Mouse (Mus musculus) forebrain, embryonic 13.5 days (tissue): ENCODE data around the gene Zeb2. TPM values are rescaled to one million over a fixed set of nuclear protein-coding genes. Genes with fewer than 3 reads are reported as not detected.

Experiments
- ATAC-seq: fragments of 200-750 bp; cut with Nextera tagmentation; 2 replicates; pipeline ENCODE4 v1.8.0; 2017
- H3K27ac ChIP-seq: fragments of 300-500 bp; sonication (generic); 2 replicates; pipeline ENCODE4 v1.5.1; 2015; ENCODE audit warnings: inconsistent platforms, mild to moderate bottlenecking, moderate library complexity
- H3K27me3 ChIP-seq: fragments of 300-500 bp; sonication (generic); 2 replicates; pipeline ENCODE4 v1.6.1; 2015; ENCODE audit warnings: mild to moderate bottlenecking, inconsistent platforms
- H3K36me3 ChIP-seq: fragments of 300-500 bp; sonication (generic); 2 replicates; pipeline ENCODE4 v1.6.1; 2015; ENCODE audit warnings: mild to moderate bottlenecking, inconsistent platforms; ENCODE audit not compliant: poor library complexity, severe bottlenecking
- H3K4me1 ChIP-seq: fragments of 300-500 bp; sonication (generic); 2 replicates; pipeline ENCODE4 v1.6.1; 2015; ENCODE audit warnings: inconsistent platforms
- H3K4me2 ChIP-seq: fragments of 300-500 bp; sonication (generic); 2 replicates; pipeline ENCODE4 v1.6.1; 2015; ENCODE audit warnings: inconsistent platforms, mild to moderate bottlenecking, moderate library complexity
- H3K4me3 ChIP-seq: fragments of 300-500 bp; sonication (generic); 2 replicates; pipeline ENCODE4 v1.5.1; 2015; ENCODE audit warnings: mild to moderate bottlenecking, inconsistent platforms
- H3K9ac ChIP-seq: fragments of 300-500 bp; sonication (generic); 2 replicates; pipeline ENCODE4 v1.6.1; 2015; ENCODE audit warnings: mild to moderate bottlenecking, inconsistent platforms
- H3K9me3 ChIP-seq: fragments of 300-500 bp; sonication (generic); replicated peaks from 2 replicates; pipeline ENCODE4 v1.6.1; 2016; ENCODE audit warnings: inconsistent platforms
- WGBS: fragments of 180-500 bp; shearing (Covaris S2); methylation state at CpG from one replicate; pipeline ENCODE4 v1.1.7; 2015; 5-methylcytosine and 5-hydroxymethylcytosine counted together
- polyA plus RNA-seq: library from polyadenylated mRNA; unstranded; fragments of >200 nt; fragmentation: Nextera tagmentation; extraction: Ambion mirVana; gene quantifications from 2 replicates; pipeline ENCODE4 v1.2.1, GENCODE M21; 2015

The Zeb2 gene
- polyA plus RNA-seq, 1 experiment from 2014 or later, result 85.4 TPM

DNA sequence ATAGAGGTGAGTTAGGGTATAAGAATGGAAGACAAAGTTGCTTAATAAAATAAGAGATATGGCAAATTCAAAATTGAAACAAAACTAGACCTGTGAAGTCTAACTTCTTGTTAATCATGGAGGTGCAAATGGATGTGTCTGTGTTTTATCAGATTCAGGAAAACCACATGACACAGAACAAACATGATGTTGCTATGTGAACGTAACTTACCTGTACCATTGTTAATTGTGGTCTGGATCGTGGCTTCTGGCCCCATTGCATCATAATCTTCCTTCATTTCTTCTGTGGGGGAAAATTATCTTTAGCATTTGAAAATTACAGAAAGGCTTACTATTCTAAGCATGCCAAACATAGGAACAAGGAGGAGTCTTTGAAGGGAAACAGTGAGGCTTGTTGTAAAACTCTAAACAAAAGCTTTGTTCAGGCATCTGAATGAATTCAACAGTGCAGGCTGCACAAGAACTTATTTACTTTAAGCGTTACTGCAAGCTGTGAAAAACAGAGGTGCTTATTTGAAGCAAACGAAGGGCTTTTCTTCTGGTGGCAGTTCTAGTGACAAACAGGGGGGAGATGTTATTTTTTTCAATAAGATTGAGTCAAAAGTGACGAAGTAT, 99.9 kb downstream of the Zeb2 start:
- Histone ChIP-seq H3K36me3 (peaks cover 31% of the 10 kb centered on the region), H3K4me3 (no peak overlapping the region), H3K27ac (no peak overlapping the region), H3K27me3 (no peaks in the 10 kb centered on the region), H3K4me1 (peaks cover 8% of the 10 kb centered on the region), H3K4me2 (no peak overlapping the region), H3K9me3 (no peaks in the 10 kb centered on the region), H3K9ac (no peak overlapping the region)
- WGBS, result 44% methylated on average over 5 of the region's 5 CpGs
- ATAC-seq, result no peak

DNA sequence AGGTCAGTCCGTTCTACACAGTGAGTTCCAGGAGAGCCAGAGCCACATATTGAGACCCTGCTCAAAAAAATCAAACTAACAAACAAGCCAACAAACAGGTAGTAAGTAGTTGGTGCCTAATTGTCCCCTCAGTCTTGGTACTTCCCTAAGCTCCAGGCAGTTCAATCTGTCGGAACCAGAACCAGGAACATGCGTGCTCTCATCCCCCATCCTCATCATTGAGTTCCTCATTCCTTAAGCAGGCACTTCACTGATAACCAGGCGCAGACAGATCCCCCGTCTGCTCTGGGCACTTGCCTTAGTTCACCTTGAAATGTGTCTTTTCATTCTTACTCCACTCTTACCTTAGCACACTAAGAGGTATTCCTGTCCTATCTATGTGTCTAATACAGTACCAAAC, 103.9 kb downstream of the Zeb2 start:
- Histone ChIP-seq H3K4me2 (no peak overlapping the region), H3K27ac (no peak overlapping the region), H3K9ac (no peak overlapping the region), H3K36me3 (peaks cover 42% of the 10 kb centered on the region), H3K4me1 (peaks cover 5% of the 10 kb centered on the region), H3K27me3 (no peaks in the 10 kb centered on the region), H3K4me3 (no peak overlapping the region), H3K9me3 (no peaks in the 10 kb centered on the region)
- 96% methylated on average over 5 of the region's 5 CpGs for WGBS
- no peak for ATAC-seq

GRCm38 (mm10) chr2:45012676-45013075, 104.5 kb downstream of the Zeb2 start:
- H3K4me3 ChIP-seq, result no peak overlapping the region
- no peak for ATAC-seq

GRCm38 (mm10) chr2:45010701-45011100, 106.5 kb downstream of the Zeb2 start:
- no peak overlapping the region for H3K27ac ChIP-seq
- H3K4me3 ChIP-seq, result no peak overlapping the region
- ATAC-seq, result no peak
- WGBS, result 98% methylated on average over 1 of the region's 1 CpGs
- H3K4me1 ChIP-seq, result no peaks in the 10 kb centered on the region
- H3K27me3 ChIP-seq, result no peaks in the 10 kb centered on the region
- no peaks in the 10 kb centered on the region for H3K9me3 ChIP-seq
- H3K9ac ChIP-seq, result no peak overlapping the region
- no peak overlapping the region for H3K4me2 ChIP-seq
- H3K36me3 ChIP-seq, result peaks cover 30% of the 10 kb centered on the region

More at GRCm38 (mm10) chr2:45012676-45013075, 104.5 kb downstream of the Zeb2 start:
- no peaks in the 10 kb centered on the region for H3K9me3 ChIP-seq
- H3K36me3 ChIP-seq, result peaks cover 41% of the 10 kb centered on the region
- H3K4me1 ChIP-seq, result peaks cover 4% of the 10 kb centered on the region
- H3K4me2 ChIP-seq, result no peak overlapping the region
- no peak overlapping the region for H3K27ac ChIP-seq
- no peaks in the 10 kb centered on the region for H3K27me3 ChIP-seq
- WGBS, result 94% methylated on average over 3 of the region's 3 CpGs
- no peak overlapping the region for H3K9ac ChIP-seq

GRCm38 (mm10) chr2:44999906-45000305, 117.3 kb downstream of the Zeb2 start:
- ATAC-seq, result 0 out of 2 replicates have a peak, but pooled peaks have one; percentile 13
- H3K4me1 ChIP-seq, result no peaks in the 10 kb centered on the region
- no peak overlapping the region for H3K4me3 ChIP-seq
- H3K27ac ChIP-seq, result 0 out of 2 replicates have a peak overlapping the region, but pooled peaks have one; percentile 2
- WGBS, result 67% methylated on average over 6 of the region's 6 CpGs
- H3K36me3 ChIP-seq, result peaks cover 49% of the 10 kb centered on the region
- no peaks in the 10 kb centered on the region for H3K9me3 ChIP-seq
- H3K27me3 ChIP-seq, result no peaks in the 10 kb centered on the region
- H3K4me2 ChIP-seq, result no peak overlapping the region
- no peak overlapping the region for H3K9ac ChIP-seq

DNA sequence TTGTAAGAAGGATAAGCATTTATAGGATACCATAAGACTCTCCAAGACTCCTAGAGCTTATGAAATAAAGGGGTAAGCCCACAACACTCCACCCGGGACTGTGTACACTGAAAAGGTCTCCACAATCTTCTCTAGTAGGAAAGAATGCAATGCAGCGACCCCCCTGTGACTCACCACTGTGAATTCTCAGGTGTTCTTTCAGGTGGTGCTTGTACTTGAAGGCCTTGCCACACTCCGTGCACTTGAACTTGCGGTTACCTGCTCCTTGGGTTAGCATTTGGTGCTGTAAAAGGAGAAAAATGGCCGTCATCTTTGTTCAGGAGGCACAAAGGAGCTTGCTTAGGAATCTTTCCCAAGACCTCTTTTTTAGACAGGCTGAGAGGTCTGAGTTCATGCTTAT, 118.5 kb downstream of the Zeb2 start:
- no peak for ATAC-seq
- no peak overlapping the region for H3K4me2 ChIP-seq
- H3K4me1 ChIP-seq, result no peaks in the 10 kb centered on the region
- 95% methylated on average over 5 of the region's 5 CpGs for WGBS
- no peaks in the 10 kb centered on the region for H3K27me3 ChIP-seq
- H3K36me3 ChIP-seq, result peaks cover 56% of the 10 kb centered on the region
- no peaks in the 10 kb centered on the region for H3K9me3 ChIP-seq
- no peak overlapping the region for H3K27ac ChIP-seq
- H3K9ac ChIP-seq, result no peak overlapping the region
- no peak overlapping the region for H3K4me3 ChIP-seq

DNA sequence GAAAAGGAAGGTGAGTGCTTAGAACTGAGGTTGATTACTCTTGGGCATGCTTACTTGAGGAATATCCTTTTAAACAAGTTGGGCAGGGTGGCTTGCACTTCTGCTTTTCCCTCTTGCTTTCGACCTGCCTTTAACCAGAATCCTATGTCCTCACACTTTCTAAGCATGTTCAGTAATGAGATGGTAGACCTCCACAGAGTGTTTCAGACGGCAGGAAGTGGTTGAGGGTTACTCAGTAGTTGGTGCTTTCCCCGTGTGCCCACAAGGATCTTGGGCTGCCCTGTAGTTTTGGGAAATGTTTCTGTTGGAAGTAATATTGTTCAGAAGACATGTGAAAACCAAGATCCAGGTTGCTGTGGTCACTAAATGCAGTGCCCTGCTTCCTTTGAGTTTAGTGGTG, 135.5 kb downstream of the Zeb2 start:
- H3K27ac ChIP-seq, result no peak overlapping the region
- no peaks in the 10 kb centered on the region for H3K36me3 ChIP-seq
- H3K27me3 ChIP-seq, result no peaks in the 10 kb centered on the region
- no peak overlapping the region for H3K4me3 ChIP-seq
- no peak overlapping the region for H3K4me2 ChIP-seq
- peaks cover 26% of the 10 kb centered on the region for H3K4me1 ChIP-seq
- H3K9me3 ChIP-seq, result no peaks in the 10 kb centered on the region
- H3K9ac ChIP-seq, result no peak overlapping the region
- ATAC-seq, result no peak
- 89% methylated on average over 3 of the region's 3 CpGs for WGBS

DNA sequence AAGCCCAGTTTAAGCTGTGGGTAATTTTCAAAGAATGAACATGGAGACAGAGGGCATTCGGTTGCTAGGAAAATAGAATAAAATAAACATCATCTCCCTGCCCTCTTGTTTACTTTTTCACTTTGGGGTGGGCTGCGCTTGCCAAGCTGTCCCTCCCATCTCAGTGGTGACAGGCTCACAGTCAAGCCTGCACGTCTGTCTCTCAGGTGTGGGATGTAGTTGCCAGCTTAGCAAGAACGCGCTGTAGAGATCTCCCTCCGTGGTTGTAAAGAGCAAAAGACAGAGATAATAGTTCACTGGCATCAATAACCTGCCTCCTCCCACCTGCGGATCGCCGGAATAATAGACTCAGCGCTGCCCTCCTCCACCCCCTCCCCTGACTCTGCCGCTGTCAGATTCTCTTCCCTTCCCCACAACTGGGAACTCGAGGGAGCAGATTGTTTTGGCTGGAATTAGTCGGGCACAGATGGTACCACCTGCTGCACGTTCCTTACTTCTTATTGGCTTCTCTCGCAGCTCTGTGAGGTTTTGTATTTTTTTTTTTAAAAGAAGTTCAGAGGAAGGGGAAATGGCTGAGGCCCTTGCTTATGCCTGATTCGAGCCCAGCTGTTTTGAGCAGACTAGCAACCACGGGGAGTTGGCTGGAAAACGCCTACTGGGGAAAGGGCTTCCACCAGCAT, 138.0 kb downstream of the Zeb2 start:
- 0 out of 2 replicates have a peak overlapping the region, but pooled peaks have one; percentile 21 for H3K9ac ChIP-seq
- no peaks in the 10 kb centered on the region for H3K36me3 ChIP-seq
- H3K9me3 ChIP-seq, result no peaks in the 10 kb centered on the region
- no peak overlapping the region for H3K27ac ChIP-seq
- H3K4me2 ChIP-seq, result peak overlapping the region; percentile 60
- H3K4me1 ChIP-seq, result peaks cover 26% of the 10 kb centered on the region
- peak; percentile 80 for ATAC-seq
- H3K4me3 ChIP-seq, result peak overlapping the region; percentile 29
- 3% methylated on average over 18 of the region's 18 CpGs for WGBS
- H3K27me3 ChIP-seq, result no peaks in the 10 kb centered on the region

DNA sequence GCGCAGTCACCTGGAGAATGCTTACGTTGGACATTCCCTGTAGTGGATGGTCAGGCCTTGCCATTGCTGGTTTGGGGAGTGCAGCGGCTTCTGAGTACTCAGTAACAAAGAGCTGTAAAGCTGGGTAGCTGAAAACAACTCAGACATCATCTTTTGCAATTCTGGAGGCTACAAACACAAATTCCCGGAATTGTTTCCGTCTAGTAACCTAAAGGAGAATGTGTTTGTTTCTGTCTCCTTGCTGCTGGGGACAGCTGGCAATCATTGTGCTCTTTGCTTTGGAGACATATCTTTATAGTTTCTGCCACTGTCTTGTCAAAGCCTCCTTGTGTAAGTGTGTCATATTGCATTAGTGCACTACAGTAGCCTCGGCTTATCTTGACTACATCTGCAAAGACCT, 139.2 kb downstream of the Zeb2 start:
- ATAC-seq, result no peak
- H3K9ac ChIP-seq, result no peak overlapping the region
- peaks cover 26% of the 10 kb centered on the region for H3K4me1 ChIP-seq
- 84% methylated on average over 6 of the region's 6 CpGs for WGBS
- no peaks in the 10 kb centered on the region for H3K27me3 ChIP-seq
- no peak overlapping the region for H3K4me3 ChIP-seq
- no peaks in the 10 kb centered on the region for H3K9me3 ChIP-seq
- no peak overlapping the region for H3K27ac ChIP-seq
- no peak overlapping the region for H3K4me2 ChIP-seq
- no peaks in the 10 kb centered on the region for H3K36me3 ChIP-seq

GRCm38 (mm10) chr2:44977556-44977955, 139.6 kb downstream of the Zeb2 start:
- no peaks in the 10 kb centered on the region for H3K36me3 ChIP-seq
- H3K4me1 ChIP-seq, result peaks cover 26% of the 10 kb centered on the region
- H3K9me3 ChIP-seq, result no peaks in the 10 kb centered on the region
- H3K4me2 ChIP-seq, result no peak overlapping the region
- no peak overlapping the region for H3K9ac ChIP-seq
- H3K27ac ChIP-seq, result no peak overlapping the region
- H3K4me3 ChIP-seq, result no peak overlapping the region
- WGBS, result 74% methylated on average over 2 of the region's 2 CpGs
- H3K27me3 ChIP-seq, result no peaks in the 10 kb centered on the region
- no peak for ATAC-seq

DNA sequence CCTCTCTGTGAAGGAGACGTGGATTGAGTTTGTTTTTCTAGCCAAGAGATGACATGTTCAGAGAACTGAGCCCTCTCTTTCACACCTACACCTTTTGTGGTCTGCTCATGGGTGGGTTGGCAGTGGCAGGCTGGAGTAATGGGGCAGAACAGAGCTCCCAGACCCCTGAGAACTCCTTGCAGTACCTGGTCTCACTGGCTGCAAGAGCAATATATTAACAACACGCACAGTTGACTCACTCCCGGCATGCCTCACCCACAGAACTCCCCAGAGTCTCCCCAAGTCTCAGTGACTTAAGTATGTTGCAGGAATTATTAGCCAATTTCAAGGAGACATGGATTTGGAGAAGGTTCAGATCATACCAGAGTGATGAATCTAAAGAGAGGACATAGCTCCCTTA, 140.1 kb downstream of the Zeb2 start:
- Histone ChIP-seq H3K4me2 (no peak overlapping the region), H3K9me3 (no peaks in the 10 kb centered on the region), H3K4me3 (no peak overlapping the region), H3K4me1 (peaks cover 26% of the 10 kb centered on the region), H3K9ac (no peak overlapping the region), H3K27ac (no peak overlapping the region), H3K36me3 (no peaks in the 10 kb centered on the region), H3K27me3 (no peaks in the 10 kb centered on the region)
- 88% methylated on average over 3 of the region's 3 CpGs for WGBS
- ATAC-seq, result no peak

- Histone ChIP-seq H3K4me1 (peaks cover 26% of the 10 kb centered on the region), H3K36me3 (no peaks in the 10 kb centered on the region), H3K9ac (no peak overlapping the region), H3K9me3 (no peaks in the 10 kb centered on the region), H3K27ac (no peak overlapping the region), H3K4me2 (no peak overlapping the region), H3K27me3 (no peaks in the 10 kb centered on the region), H3K4me3 (no peak overlapping the region)
- 56% methylated on average over 4 of the region's 4 CpGs for WGBS
- ATAC-seq, result no peak
Measured at GRCm38 (mm10) chr2:44976484-44976883, 140.7 kb downstream of the Zeb2 start.

DNA sequence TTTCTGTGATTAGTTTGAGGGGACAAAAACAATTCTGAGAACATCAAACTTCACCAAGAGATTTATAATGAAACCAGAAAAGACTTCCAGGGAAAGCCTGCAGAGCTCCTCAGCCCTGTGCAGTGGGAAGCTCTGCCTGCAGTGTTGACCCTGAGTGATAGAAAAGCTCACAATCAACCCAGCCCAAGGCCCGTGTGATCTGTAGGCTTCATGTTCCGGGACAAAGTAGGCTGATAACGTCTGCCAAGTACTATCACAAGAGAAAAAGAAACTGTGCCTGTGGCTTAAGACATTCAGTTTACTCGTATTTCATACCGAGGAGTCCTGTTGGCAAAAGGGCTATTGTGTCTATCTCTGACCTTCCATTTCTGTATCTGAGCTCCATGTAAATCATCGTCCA, 143.4 kb downstream of the Zeb2 start:
- WGBS, result 91% methylated on average over 6 of the region's 6 CpGs

More for the DNA sequence above, 143.4 kb downstream of the Zeb2 start:
- no peak overlapping the region for H3K27ac ChIP-seq
- no peak overlapping the region for H3K4me2 ChIP-seq
- ATAC-seq, result no peak
- no peak overlapping the region for H3K4me3 ChIP-seq
- H3K27me3 ChIP-seq, result no peaks in the 10 kb centered on the region
- H3K4me1 ChIP-seq, result peaks cover 10% of the 10 kb centered on the region
- no peaks in the 10 kb centered on the region for H3K9me3 ChIP-seq
- no peak overlapping the region for H3K9ac ChIP-seq
- no peaks in the 10 kb centered on the region for H3K36me3 ChIP-seq
